Mouse (Mus musculus) frontal cortex, postnatal 14 days (tissue): Measurements from ENCODE around the gene Kcnf1.
A peak's percentile ranks its signal among the peaks of the same experiment; 100 is the strongest.

ENCODE experiments used
- DNase-seq, 2 experiments: peaks; one replicate each; pipeline ENCODE4 v3.0.0; 2022; ENCODE audit warnings: low spot score in 2 of 2

Gene Kcnf1

DNA sequence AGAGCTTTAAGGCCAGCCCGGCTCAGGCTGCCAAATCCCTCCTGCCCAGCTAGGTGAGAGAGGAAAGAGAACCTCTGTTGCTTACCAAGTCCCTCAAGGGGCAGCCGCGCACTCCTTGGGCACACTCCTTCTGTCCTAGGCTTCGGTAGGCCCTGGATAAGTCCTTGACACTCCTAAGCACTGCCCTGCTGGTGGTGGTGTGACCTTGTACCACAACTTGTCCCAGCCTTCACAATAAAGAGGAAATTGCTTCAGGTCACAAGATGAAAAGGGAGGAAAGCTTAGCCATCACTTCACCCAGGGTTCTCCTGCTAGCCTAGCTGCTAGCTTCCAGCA is at the start of gene Kcnf1:
Gene Kcnf1, minus strand, starts transcription at position 132 of the 336 bp plus-strand sequence.
- DNase-seq, result no peak

DNA sequence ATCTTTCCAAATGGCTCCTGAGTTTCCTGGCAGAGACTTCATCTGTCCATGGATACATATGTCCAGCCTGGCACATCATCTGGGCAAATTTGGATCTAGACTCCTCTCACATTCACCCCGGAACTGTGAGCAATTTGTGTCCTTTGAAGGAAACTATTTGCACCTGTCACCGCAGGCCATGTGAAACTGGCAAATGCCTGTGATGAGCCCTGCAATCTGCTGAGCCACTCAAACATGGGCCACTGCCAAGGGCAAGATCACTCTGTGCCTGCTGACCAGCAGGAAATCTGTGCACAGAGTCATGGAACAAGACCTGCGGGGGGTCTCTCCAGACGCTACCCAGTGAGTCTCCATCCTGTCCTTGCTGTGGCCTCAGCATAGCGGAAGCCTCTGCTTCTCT is 48.3 kb upstream of the Kcnf1 start:
- DNase-seq, result no peak

DNA sequence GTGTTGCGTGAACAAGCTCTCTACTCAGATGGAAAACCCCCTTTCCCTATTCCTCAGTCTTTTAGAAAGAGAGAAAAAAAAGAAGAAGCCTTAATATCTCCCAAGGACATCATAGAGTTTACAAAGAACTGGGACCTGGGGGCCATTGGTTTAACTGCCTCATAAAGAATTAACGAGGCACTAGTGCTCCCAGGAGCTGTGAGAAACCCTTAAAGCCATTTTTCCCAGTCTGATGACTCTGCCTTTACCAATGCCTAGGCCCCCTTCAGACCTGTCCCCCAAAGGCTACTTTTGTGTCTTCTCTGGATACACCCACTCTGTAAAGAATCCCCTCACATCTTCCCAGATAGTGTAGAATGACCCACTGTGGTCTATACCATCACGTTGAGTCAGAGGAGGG is 46.4 kb upstream of the Kcnf1 start:
- DNase-seq, result no peak

DNA sequence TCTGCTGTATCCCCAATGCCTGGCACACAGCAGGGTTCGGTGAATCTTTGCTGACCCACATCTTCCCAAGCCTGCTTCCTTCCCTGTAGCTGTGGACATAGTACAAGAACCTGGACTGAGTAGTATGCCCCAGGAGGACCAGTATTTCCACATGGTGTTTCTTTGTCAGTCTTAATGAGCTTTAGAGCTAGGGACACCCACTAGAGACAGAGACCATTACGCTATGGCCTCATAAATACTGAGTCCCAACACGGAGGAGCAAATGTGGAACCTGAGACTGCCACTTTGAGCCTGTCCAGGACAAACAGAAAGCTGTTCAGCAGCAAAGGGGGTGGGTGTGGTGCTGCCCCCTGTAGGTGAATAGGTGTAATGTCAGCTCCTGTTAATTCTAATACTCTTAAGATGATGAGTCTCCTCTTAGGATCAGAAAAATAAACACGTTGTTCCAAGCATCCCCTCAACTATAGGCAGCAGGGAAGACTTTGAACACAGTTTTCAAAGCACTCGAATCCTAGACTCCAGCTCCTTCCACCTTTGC is 45.3 kb upstream of the Kcnf1 start:
- no peak for DNase-seq

DNA sequence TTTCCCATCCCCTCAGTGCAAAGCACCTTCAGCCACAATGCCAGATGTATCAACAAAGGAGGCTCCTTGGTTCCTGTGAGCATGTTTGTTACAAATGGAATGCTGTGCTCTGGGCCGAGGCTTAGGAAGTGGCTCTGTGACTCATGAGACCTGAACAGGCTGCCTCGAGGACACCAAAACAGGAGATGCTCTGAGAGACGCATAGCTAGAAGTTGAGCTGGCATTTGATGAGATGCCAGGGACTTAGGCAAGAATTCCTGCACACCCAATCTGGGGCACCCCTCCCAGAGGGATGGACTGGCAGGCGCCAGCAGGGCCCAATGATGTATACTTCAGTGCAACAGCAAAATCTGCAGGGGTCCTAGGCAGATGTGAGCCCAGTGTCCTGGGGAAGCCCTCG is 43.9 kb upstream of the Kcnf1 start:
- DNase-seq, result no peak

DNA sequence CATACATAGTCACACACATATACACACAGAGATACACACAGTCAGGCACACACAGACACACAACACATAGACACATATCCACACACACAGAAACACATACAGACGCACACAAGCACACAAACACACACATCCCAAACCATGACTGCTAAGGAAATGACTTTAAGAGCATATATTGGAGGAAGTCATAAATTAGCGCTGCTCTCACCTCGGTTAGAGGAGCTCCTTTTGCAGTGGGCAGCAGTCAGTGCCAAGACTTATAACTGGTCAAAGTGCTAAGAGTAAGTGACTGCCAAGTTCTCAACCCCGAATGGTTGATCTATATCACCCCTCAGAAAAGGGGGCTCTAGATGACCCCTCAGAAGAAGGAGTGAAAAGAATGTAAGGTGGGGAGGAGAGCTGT is 42.4 kb upstream of the Kcnf1 start:
- no peak for DNase-seq

DNA sequence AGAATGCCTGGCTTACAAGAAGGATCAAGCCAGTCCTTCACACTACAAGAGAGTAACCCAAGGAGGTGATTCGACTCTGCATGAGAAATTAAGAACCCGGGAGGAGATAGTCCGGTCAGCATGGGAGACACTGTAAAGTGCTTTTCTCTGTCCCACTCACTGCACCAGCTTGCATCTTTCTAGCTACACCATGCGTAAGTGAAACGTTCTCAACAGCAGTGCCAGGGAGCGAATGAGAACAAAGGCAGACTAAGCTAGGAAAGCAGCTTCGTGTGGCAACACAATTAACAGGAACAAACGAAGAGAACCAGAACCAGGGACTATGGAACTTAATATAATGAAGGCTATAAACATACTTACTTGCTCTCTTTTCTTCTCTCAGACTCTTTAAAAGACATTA is 41.7 kb upstream of the Kcnf1 start:
- DNase-seq, result no peak

DNA sequence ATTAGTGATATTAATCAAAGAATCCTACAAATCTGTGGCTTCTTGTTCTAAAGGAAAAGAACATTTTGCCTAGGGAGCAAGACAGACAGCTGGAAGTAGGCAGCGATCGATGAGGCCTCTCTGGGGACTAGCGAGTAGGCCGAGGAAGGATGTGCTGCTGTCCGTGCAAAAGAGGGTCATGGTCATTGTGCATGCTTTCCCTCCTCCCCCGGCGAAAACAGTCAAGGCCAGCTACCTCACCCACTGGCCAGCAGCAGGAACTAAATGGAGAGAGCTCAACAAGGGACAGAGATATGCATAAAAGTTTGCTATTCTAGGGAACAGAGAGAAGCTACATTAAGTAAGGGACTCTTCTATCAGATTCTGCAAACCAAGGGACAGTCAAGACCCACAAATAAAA is 39.1 kb upstream of the Kcnf1 start:
- no peak for DNase-seq

DNA sequence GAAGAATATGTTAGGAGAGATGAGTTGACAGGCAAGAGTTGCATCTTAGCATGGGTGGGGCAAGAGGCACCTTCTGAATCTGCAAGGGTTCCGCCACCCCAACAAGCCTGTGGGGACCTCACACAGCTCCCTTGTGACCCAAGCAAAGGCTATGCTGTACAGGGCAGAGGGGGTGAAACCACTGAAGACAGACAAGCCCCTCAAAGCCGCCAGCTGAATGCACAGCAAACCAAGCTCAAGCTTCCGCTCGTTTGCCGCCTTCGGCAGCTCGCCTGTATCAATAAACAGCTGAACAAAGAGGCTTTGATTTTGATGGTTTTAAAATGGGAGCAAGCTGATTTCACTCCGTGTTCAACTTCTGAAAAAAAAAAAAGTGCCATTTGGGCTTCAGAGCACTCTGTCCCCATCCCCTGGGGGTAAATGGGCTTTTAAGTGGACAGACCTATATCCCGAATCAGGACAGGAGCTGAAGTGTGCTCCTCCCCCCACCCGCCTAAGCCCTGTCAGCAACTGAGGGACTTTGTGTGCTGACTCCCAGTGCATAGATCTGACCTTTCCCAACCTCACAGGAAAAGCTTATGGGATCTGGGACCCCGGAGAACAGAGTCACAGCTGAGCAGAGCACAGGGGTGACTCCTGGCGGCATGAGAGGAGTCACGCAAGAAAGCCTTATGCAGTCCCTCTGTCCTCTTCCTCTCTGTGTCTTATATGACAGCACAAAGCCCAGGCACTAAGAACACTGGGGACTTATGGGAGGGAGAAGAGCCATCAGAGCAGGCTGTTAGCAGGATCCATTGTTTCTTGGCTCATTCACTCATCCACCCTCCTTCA is 26.0 kb upstream of the Kcnf1 start:
- DNase-seq, result no peak

DNA sequence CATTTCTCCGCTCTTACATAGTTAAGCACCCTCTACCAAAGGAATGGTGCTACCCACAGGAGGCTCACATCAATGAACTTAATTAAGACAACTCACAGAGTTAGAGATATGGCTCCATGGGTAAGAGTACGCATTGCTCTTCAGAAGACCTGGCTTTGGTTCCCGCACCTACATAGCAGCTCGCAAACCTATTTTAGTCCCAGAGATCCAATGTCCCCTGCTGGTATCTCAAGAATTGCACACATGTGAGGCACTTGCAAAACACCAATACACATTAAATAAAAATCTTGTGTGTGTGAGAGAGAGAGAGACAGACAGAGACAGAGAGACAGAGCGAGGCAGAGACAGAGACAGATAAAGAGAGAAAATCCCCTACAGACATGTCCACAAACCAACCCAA is 21.9 kb upstream of the Kcnf1 start:
- DNase-seq, result no peak

DNA sequence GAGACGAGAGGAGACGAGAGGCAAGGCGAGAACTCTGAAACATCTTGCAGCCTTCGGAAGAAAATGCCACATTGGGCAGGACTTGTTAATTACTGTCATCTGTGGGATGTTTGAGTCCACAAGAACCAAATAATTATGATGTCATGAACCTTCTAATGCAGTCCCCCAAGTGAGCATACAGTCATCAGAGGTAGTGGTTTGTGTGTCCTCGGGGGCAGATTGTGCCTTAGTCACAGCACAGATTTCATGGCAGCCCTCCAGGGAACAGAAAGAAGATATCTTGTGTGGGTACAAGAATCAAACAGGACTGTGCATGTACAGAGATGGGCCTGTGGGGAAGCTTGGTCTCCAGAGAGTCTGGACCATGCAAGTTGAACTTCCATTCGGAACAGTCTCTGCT is 17.5 kb upstream of the Kcnf1 start:
- DNase-seq, result no peak

DNA sequence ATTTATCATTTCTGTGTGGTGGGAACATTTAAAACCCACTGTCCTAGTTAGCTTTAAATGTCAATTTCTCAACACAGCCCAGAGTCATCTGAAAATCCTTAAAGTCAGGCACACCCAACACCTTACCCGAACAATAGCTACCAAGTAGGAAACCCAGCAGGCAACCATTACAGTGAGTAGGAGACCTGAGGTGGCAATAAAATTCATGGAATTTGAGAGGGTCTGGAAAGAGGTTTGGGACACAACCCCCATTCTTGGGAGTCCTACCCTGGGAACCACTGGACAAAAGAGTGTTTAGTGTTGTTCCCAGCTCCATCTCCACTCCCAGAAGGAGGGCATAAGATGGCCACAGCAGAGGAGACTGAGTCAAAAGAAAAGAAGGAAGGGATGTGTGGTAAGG is 16.6 kb upstream of the Kcnf1 start:
- no peak for DNase-seq

DNA sequence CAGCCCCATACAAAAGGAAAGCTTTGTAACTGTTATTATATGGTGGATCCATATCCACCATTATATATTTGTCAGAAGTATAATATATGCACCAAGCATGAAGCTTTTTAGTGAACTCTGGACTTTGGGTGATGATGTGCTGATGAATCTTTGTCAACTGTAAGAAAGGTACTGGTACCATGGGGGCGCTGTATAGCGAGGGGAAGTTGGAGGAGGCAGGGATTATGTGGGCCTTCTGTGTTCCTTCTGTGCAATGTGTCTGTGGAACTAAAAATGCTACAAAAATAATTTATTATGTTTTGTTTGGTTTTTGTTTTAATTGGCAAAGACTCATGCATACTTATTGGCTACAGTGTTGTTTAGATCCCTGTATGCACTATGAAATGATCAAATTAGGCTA is 16.2 kb upstream of the Kcnf1 start:
- DNase-seq, result no peak

DNA sequence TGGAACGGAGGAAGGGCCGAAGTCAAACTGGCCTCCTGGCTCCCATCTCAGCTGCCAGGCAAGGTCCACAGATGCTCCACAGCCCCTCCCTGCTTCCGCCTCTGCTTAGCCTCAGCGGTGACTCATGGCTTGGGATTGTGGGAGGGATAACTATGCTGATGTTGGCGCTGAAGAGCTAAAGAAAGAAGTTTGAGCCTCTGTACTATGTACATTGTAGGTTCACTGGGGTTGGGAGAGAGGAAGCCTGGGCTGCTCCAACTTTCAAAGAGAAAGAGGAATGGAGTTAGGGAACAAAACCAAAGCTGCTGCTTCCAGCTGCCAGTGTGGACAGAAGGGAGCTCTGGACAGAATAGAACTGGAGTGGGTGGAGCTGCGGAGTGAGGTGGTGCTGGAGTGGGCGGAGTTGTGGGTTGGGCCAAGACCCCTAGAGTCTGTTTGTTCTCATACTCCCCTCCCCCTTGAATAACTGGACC is 7.7 kb upstream of the Kcnf1 start:
- no peak for DNase-seq

DNA sequence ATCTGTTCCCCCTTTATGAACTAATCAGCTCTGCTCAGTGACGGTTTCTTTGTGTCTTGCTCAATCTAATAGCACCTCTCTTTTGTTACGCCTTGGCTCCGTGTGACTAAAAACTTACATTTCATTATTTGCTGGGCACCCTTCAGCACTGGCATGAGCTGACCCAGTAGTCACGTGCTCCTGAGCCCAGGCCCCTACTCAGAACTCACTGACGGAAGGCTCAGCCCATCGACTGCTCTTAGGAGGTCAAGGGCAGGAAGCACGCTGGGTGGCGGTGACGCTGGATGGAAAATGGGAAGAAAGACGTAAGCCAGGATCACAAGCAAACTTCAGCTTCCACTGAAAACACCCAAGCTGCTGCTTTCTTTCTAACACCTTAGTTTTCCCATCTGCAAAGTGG is 7.1 kb upstream of the Kcnf1 start:
- no peak for DNase-seq

DNA sequence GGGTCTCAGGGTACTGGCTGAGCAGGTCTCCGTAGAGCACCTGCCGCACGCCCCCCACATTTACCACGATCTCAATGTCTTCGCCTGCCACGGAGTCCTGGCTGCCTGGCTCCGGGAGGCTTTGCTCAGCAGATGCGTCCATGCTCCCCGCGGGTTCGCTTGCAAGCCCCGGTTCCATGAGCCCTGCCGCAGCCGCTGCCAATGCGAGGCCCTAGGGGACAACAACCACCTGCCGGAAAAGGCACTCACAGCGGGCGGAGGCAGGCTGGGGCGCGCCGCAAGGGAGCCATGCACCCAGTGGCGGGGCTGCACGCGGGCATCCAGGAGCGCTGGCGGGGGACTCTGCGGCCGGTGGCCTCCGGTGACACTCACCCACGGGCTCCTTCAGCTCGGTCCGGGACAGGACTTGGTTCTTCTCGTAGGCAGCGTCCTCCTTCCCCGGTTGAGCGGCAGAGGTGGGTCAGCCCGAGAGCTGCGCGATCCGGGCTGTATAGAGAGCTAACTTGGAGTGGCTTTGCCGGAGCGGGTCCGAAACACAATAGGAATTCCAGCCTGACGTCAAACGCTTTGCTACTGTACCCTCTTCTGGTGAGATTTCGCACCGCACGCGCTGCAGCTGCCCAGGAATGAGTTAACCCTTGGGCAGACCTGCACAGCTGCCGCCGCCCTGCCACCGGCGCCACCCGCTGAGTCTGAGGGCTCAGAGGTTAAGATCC is 489 bp downstream of the Kcnf1 start:
- peak; percentile 68 to 75 for DNase-seq

DNA sequence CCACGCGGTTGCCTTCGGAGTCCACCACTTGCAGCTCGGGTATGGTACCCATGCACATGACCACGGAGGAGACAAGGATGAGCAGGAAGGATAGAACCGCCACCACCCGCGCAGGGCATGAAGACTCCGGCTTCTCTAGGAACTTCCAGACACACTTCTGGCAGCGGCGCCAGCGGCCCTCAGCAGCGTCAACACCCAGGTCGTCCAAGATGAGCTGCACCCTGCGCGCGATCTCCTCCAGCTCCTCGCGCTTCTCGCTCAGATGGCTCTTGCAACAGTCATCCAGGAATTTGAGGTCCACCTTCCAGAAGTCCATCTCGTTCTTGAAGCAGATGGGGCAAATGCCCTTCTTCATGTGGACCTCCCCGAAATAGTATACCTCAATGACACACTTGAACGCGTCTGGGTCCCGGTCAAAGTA is 1.1 kb downstream of the Kcnf1 start:
- no peak for DNase-seq

DNA sequence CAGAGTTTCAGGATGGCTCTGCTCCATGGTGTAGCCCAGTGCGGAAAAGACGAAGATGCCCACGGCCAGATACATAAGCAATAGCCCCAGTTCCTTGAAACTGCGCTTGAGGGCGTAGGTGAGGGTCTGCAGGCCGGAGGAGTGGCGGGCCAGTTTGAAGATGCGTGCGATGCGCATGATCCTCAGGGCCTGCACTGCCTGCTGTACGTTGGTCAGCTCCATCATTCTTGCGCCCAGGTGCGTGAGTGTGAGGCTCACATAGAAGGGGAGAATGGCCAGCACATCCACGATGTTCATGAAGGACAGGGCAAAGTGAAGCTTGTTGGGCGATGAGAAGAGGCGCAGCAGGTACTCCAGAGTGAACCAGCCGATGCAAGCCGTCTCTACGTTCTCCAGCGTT is 1.6 kb downstream of the Kcnf1 start:
- DNase-seq, result no peak

DNA sequence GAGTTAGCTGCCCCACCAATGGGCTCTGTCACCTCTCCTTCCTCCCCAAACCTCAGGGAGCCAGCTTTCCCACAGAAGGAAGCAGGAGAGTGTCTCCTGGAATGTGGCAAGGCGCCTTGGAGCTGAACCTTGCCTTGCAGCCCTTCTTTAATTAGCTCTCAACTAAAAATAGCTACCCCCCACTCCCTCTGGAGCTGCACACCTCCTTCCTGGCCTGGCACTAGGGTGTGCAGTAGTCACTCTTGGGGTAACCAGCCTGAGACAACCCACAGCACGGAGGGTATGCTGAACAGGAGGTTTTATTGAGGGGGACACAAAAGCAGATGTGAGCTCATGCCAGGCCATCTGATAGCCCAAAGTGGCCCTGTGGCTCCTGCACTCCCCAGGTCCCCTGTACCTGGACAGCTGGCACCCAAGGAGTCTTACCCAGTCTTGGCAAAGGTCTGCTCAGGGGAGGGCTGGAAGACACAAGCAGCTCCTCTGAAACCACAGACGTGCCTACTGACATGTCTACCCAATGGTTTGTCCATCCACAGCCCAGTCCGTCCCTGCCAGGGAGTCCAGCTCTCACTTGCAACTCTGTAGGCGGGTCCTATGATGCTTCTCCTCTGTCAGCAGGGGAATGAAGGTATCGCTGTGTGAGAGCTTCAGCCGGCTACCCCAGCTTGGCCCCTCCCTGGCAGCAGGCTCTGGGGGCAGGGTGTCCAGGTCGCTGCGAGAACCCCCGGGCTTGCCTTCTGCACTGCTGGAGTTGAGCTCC is 2.4 kb downstream of the Kcnf1 start:
- no peak for DNase-seq

DNA sequence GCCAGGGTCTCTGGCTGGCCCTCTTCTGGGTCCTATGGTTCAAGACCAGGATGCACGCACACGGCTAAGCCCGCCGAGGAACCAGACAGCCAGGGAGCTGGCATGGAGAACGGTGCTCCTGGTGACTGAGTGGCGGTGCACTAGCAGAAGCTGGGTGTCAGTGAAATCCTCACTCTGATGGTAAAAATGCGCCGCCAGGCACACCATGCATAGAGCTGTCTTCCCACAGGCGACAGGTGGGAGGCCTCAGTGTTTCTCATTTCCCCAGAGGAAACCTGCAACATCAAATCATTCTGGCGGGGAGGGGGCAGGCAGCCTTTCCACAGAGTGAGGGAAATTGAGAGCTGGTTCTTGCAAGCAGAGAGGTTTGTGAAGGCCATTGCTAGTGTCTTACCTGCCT is 6.3 kb downstream of the Kcnf1 start:
- peak in 1 of 2 experiments; percentile 56 for DNase-seq

DNA sequence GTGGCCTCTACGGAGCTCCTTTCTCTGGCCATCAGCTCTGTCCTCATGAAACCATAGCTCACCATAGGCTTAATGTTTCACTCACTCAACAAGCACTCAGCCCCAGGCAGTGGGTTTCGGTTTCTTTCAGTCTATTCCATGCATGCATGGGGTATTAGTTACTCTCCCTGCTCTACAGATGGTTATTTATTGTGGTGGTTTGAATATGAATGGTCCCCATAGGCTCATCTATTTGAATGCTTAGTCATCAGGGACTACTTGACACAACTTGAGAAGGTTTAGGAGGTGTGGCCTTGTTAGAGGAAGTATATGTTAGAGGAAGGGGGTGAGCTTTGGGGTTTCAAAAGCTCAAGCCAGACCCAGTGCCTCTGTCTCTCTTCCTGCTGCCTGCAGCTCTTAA is 10.6 kb downstream of the Kcnf1 start:
- DNase-seq, result no peak

DNA sequence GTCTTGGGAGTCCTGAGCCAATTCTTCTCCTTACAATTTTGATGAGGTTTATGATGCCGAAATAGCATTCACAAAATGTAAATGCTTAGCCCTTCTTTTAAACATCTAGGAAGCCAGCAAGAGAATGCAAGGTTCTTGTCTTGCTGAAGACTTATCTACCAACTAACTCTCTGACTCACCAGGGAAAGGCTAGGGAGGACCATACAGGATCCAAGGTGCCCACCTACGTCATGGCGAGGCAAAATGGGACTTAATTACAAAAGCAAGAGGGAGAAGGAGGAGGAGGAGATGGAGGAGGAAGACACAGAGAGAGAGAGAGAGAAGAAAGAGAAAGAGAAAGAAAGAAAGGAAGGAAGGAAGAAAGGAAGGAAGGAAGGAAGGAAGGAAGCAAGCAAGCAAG is 12.7 kb downstream of the Kcnf1 start:
- no peak for DNase-seq
